Mouse (Mus musculus) C2C12 (cell line): ENCODE measurements around the gene Sp4. TPM values are rescaled to one million over a fixed set of nuclear protein-coding genes. Genes with fewer than 3 reads are reported as not detected.

ENCODE experiments used
- H3K27me3 ChIP-seq: one replicate; pipeline ENCODE4 v1.6.1; 2011; ENCODE audit not compliant: control insufficient read depth, insufficient read depth, insufficient read length
- H3K36me3 ChIP-seq: one replicate; pipeline ENCODE4 v1.6.1; 2011; ENCODE audit not compliant: control insufficient read depth, insufficient read depth
- H3K4me3 ChIP-seq: one replicate; pipeline ENCODE4 v1.5.1; 2011; ENCODE audit warnings: mild to moderate bottlenecking, control low read depth; ENCODE audit not compliant: poor library complexity, insufficient read depth, severe bottlenecking
- H3K79me2 ChIP-seq: one replicate; pipeline ENCODE4 v1.6.1; 2011; ENCODE audit not compliant: control insufficient read depth, insufficient read depth
- H3K79me3 ChIP-seq: one replicate; pipeline ENCODE4 v1.6.1; 2011; ENCODE audit warnings: low read depth, control low read depth
- H3ac ChIP-seq: one replicate; pipeline ENCODE3; 2011; ENCODE audit warnings: low read depth; ENCODE audit not compliant: control insufficient read depth, insufficient read length
- CEBPB ChIP-seq: IDR thresholded peaks from one replicate; pipeline ENCODE4 v1.6.1; 2011; ENCODE audit warnings: low read depth, mild to moderate bottlenecking, control low read depth, moderate library complexity
- CTCF ChIP-seq: IDR thresholded peaks from one replicate; pipeline ENCODE4 v1.5.1; 2011; ENCODE audit not compliant: control insufficient read depth, insufficient read depth, insufficient read length
- FOSL1 ChIP-seq: IDR thresholded peaks from one replicate; pipeline ENCODE4 v1.8.0; 2011; ENCODE audit warnings: mild to moderate bottlenecking, low read length; ENCODE audit not compliant: poor library complexity, insufficient read depth, severe bottlenecking
- MAX ChIP-seq: IDR thresholded peaks from one replicate; pipeline ENCODE4 v1.6.1; 2011; ENCODE audit warnings: mild to moderate bottlenecking, control low read depth
- MYOD1 ChIP-seq: IDR thresholded peaks from one replicate; pipeline ENCODE4 v1.6.1; 2011; ENCODE audit warnings: low read depth; ENCODE audit not compliant: control insufficient read depth, insufficient read length
- MYOG ChIP-seq: IDR thresholded peaks from one replicate; pipeline ENCODE4 v1.6.1; 2011; ENCODE audit not compliant: control insufficient read depth, insufficient read length; ENCODE audit errors: extremely low read depth
- USF1 ChIP-seq: IDR thresholded peaks from one replicate; pipeline ENCODE4 v1.6.1; 2011; ENCODE audit warnings: low read depth, mild to moderate bottlenecking, control low read depth, moderate library complexity
- polyA plus RNA-seq: library from polyadenylated mRNA; unstranded; fragments of >200 nt; fragmentation: generic; extraction: Trizol; gene quantifications from one replicate; pipeline ENCODE4 v1.2.1, GENCODE M21; 2012; ENCODE audit warnings: missing spikeins

Gene Sp4
- polyA plus RNA-seq, 1 experiment = 0.66 TPM

DNA sequence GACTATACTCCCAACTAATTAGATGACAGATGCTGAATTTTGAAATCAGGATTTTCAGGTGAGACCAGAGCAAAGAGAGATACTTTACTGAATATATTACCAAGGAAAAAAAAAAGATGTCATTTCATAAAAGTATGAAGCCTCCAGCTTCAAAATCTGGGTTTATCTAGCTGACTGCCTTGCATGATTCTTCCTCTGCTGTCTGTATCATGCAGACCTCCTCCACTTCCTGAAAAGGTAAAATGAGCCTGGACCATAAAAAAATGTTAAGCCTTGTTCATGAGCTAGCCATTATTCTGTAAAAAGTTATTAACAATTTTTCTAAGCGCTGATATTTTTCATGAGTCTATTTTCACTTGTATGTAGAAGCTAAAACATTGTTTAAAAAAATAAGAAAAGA, 5.4 kb downstream of the Sp4 start:
- Histone ChIP-seq H3K79me2 (no peaks in the 10 kb centered on the region), H3K27me3 (no peaks in the 10 kb centered on the region), H3ac (no peak overlapping the region), H3K36me3 (no peaks in the 10 kb centered on the region), H3K79me3 (no peaks in the 10 kb centered on the region), H3K4me3 (no peak overlapping the region)
- TF ChIP-seq CTCF (no peak), USF1 (no peak), CEBPB (no peak), FOSL1 (no peak), MYOG (no peak), MAX (no peak), MYOD1 (no peak)

DNA sequence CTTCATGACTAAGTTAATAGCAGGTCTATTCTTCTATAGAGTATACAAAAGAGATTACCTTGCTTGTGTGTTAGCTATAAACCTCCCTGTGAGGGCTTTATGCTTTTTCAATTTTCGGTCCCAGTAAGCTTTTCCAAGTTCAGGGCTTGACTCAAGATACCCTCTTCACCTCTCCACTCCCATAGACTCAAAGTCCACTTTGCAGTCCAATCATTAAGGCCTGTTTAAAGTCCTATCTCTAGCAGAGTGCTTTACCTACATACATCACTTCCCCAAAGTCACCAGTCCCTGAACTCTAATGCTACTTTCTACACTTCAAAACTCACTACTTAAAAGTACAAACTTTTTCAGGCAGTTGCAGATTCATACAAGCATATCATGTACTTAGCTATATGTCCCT, 12.3 kb downstream of the Sp4 start:
- H3K79me2 ChIP-seq = no peaks in the 10 kb centered on the region
- no peak overlapping the region for H3ac ChIP-seq
- H3K4me3 ChIP-seq = no peak overlapping the region
- TF ChIP-seq USF1 (no peak), MYOG (no peak), MYOD1 (no peak), CTCF (no peak)
- H3K36me3 ChIP-seq = no peaks in the 10 kb centered on the region
- H3K27me3 ChIP-seq = no peaks in the 10 kb centered on the region
- H3K79me3 ChIP-seq = no peaks in the 10 kb centered on the region

DNA sequence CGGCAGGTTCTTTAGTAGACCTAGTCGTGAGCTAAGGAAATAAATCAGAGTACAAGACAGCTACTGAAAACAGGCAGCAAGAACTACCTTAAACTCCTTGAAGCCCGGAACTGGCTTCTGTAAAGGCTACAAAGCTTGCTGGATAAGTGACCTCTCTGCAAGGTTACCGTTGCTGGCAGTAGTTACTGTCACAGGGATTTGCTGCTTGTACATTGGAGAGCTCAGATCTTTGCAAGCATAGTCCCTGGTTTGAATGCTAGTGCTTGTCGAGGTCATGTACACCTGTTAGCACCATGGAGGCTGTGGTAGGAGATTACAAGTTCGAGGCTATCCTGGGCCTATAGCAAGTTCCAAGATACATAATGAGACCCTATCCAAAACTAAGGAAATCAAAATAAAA, 16.1 kb downstream of the Sp4 start:
- Histone ChIP-seq H3K36me3 (no peaks in the 10 kb centered on the region), H3K79me2 (no peaks in the 10 kb centered on the region), H3K79me3 (no peaks in the 10 kb centered on the region), H3K4me3 (no peak overlapping the region), H3K27me3 (no peaks in the 10 kb centered on the region), H3ac (no peak overlapping the region)
- TF ChIP-seq MAX (no peak), MYOD1 (no peak), CTCF (no peak), FOSL1 (no peak), MYOG (no peak)

DNA sequence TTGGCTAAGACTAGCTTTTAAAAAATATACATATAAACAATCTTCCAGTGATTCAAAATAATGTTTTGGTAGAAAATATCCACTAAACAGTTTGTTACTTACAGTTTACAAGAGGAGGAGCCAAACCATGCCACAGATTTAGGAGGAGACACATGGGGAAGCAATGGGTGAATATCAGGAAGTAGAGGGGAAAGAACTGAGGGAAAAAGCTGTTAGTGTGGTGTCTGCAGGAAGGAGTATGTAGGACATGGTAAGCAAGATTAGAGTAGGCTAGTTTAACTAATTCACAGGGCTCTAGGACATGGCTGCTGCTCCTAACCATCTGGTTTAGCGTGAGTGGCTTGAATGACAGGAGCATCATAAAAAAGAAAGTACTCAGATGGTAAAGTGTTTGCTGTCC, 19.3 kb downstream of the Sp4 start:
- H3K36me3 ChIP-seq = no peaks in the 10 kb centered on the region
- no peaks in the 10 kb centered on the region for H3K27me3 ChIP-seq
- H3K79me3 ChIP-seq = no peaks in the 10 kb centered on the region
- H3K4me3 ChIP-seq = no peak overlapping the region
- H3ac ChIP-seq = no peak overlapping the region
- no peaks in the 10 kb centered on the region for H3K79me2 ChIP-seq
- TF ChIP-seq CTCF = no peak
- no peak for TF ChIP-seq CEBPB

DNA sequence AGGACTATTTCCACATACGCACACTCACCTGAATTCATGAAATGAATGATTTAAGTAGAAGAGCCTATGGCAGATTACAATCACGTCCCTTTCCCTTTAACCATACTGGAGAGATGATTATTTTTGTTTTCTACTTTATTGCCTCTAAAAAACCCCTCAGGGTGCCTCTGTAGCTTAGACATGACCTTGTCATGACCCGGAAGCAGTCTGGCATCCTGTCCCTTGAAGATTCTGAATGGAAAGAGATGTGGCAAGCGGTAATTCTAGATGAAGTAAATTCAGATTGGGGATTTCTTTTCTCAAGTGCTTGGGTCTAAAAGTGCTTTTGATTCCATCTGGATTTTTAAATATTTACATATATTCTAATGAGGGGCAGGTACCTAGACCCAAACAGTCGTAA, 24.9 kb downstream of the Sp4 start:
- no peak for TF ChIP-seq CTCF
- no peak for TF ChIP-seq MAX
- TF ChIP-seq MYOD1 = no peak
- Histone ChIP-seq H3K79me2 (no peaks in the 10 kb centered on the region), H3K36me3 (no peaks in the 10 kb centered on the region), H3K4me3 (no peak overlapping the region), H3K27me3 (no peaks in the 10 kb centered on the region), H3K79me3 (no peaks in the 10 kb centered on the region), H3ac (no peak overlapping the region)

DNA sequence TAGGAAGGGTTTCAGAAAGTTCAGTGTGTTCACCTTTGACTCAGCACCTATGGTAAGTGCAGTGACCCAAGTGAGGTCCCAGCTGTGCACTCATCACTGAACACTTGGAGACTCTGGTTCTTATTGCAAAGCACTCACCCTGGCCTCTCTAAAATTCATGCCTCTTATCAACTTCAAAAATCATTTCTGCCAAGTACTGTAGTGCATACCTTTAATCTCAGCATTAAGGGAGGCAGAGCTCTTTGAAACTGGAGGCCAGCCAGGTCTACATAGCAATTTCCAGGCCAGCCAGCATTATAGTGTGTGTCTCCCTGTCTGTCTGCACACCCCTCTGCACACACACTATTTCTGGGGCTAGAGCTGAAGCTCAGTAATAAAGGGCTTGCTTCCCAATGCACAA, 36.3 kb downstream of the Sp4 start:
- Histone ChIP-seq H3K36me3 (no peaks in the 10 kb centered on the region), H3ac (no peak overlapping the region), H3K79me2 (no peaks in the 10 kb centered on the region), H3K79me3 (no peaks in the 10 kb centered on the region), H3K4me3 (no peak overlapping the region), H3K27me3 (no peaks in the 10 kb centered on the region)
- TF ChIP-seq FOSL1 (no peak), CEBPB (no peak), CTCF (no peak), MYOG (no peak), MYOD1 (no peak), MAX (no peak), USF1 (no peak)

DNA sequence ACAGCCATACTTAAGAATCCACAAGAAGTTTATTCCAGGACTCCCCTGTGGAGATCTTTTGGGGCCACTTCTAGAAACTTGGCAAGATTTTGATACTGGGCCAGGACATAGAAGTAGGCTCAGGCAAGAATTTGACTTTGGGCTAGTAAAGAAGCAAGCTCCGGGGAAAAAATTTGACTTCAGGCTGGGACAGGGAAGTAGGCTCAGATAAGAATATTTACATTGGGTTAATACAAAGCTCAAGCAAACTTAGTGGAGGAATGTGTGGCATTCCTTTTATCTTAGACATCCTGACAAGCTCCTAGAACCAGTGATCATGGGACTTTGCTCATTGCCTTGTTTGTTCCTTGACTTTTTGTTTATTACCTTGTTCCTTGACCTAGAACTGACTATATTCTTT, 37.4 kb downstream of the Sp4 start:
- H3K79me3 ChIP-seq = no peaks in the 10 kb centered on the region
- no peak overlapping the region for H3ac ChIP-seq
- no peak for TF ChIP-seq CTCF
- no peak for TF ChIP-seq MAX
- H3K4me3 ChIP-seq = no peak overlapping the region
- no peaks in the 10 kb centered on the region for H3K27me3 ChIP-seq
- H3K79me2 ChIP-seq = no peaks in the 10 kb centered on the region
- no peaks in the 10 kb centered on the region for H3K36me3 ChIP-seq
